ENCODE assay signal across 12 mouse cellular contexts in genomic region chr15:77694687-77695295, GRCm38 (mm10). TPM values are rescaled to one million over a fixed set of nuclear protein-coding genes. Genes with fewer than 3 reads are reported as not detected.
A peak's percentile ranks its signal among the peaks of the same experiment; 100 is the strongest.
DNase-seq lines count a peak whose midpoint lies in the region; ATAC-seq lines count a peak whose summit lies in the region.
"Not testable (repeated sequence)": the region's sequence is repeated elsewhere in the genome, so short reads cannot be mapped to it uniquely, and the experiment has no call there.
"Had no signal": no experiment of that assay in that cellular context is flagged by ENCODE, and none has a peak within 500 bp of the region (broad histone marks: within the 10 kb centered on the region; RNA-seq: fewer than 3 reads in every experiment).

No protein-coding gene starts in this region.

- H3K9ac ChIP-seq in forebrain, embryonic 14.5 days (ENCODE audit: low read length); liver, embryonic 13.5 days: not testable (repeated sequence)

- DNase-seq in 416B (ENCODE audit: low read depth) = peak; percentile 61
- peak; percentile 69 for DNase-seq in T-cell, adult 2 months (ENCODE audit: low spot score)
- peak; percentile 0 for DNase-seq in cerebellum, adult 8-10 months
- peak; percentile 6 for DNase-seq in forebrain, embryonic 14.5 days (ENCODE audit: low spot score)
- DNase-seq in kidney, adult 18-20 months = peak; percentile 27
- peak; percentile 6 for DNase-seq in liver, embryonic 13.5 days
- peak; percentile 16 for DNase-seq in ovary, postnatal 36 days (ENCODE audit: low spot score)
- peak; percentile 82 for DNase-seq in thymus, postnatal 0 days (ENCODE audit: low spot score)

- H3K27ac ChIP-seq in forebrain, embryonic 14.5 days (ENCODE audit: low read depth, low read length); liver, embryonic 13.5 days: not testable (repeated sequence)

- not testable (repeated sequence) for H3K4me2 ChIP-seq in forebrain, embryonic 14.5 days (ENCODE audit: low read length); liver, embryonic 13.5 days

- H3K4me3 ChIP-seq in forebrain, embryonic 14.5 days (ENCODE audit: low read depth, low read length); liver, embryonic 13.5 days (replicated peaks): not testable (repeated sequence)

- H3K4me1 ChIP-seq in forebrain, embryonic 14.5 days (ENCODE audit: control insufficient read depth, insufficient read depth, low read length); liver, embryonic 13.5 days (replicated peaks): not testable (repeated sequence)

- not testable (repeated sequence) for H3K27me3 ChIP-seq in forebrain, embryonic 14.5 days (replicated peaks; ENCODE audit: control insufficient read depth, insufficient read depth, low read length); liver, embryonic 13.5 days

- H3K36me3 ChIP-seq in forebrain, embryonic 14.5 days (ENCODE audit: control insufficient read depth, insufficient read depth, low read length); liver, embryonic 13.5 days: not testable (repeated sequence)

- 43% methylated on average over 11 of the region's 15 CpGs for WGBS in forebrain, embryonic 14.5 days
- 25% methylated on average over 11 of the region's 15 CpGs for WGBS in liver, embryonic 13.5 days (ENCODE audit: insufficient replicate concordance)

- not testable (repeated sequence) for H3K9me3 ChIP-seq in forebrain, embryonic 14.5 days (replicated peaks; ENCODE audit: control insufficient read depth, low read length); liver, embryonic 13.5 days (replicated peaks)

- ATAC-seq in forebrain, embryonic 14.5 days; liver, embryonic 13.5 days (ENCODE audit: low read depth): not testable (repeated sequence)

RNA-seq across cellular contexts. Expression of gene Apol7e, which starts 3.9 kb away (rescaled TPM):
- polyA plus RNA-seq in forebrain, embryonic 14.5 days (2014; fragmentation: Nextera tagmentation; extraction: Ambion mirVana) = not detected in 2 replicates
- polyA plus RNA-seq in liver, embryonic 13.5 days (2015; fragmentation: Nextera tagmentation; extraction: Ambion mirVana) = not detected in 2 replicates
- polyA plus RNA-seq in thymus, postnatal 0 days (2015; fragmentation: Nextera tagmentation; extraction: Ambion mirVana) = 7.2 and 8.1 TPM in 2 replicates
- polyA plus RNA-seq: embryonic facial prominence, embryonic 12.5 days; G1E; hindbrain, embryonic 12.5 days; neural tube, embryonic 14.5 days had no signal

RNA-seq across cellular contexts. Expression of gene Apol9b, which starts 34.0 kb away (rescaled TPM):
- polyA plus RNA-seq in forebrain, embryonic 14.5 days (2014; fragmentation: Nextera tagmentation; extraction: Ambion mirVana) = not detected in 2 replicates
- not detected in 2 replicates for polyA plus RNA-seq in liver, embryonic 13.5 days (2015; fragmentation: Nextera tagmentation; extraction: Ambion mirVana)
- polyA plus RNA-seq in thymus, postnatal 0 days (2015; fragmentation: Nextera tagmentation; extraction: Ambion mirVana) = 1.6 and 2.3 TPM in 2 replicates
- polyA plus RNA-seq: embryonic facial prominence, embryonic 12.5 days; G1E; hindbrain, embryonic 12.5 days had no signal

RNA-seq across cellular contexts. Expression of gene Apol11b, which starts 51.7 kb away (rescaled TPM):
- not detected in 2 replicates for polyA plus RNA-seq in forebrain, embryonic 14.5 days (2014; fragmentation: Nextera tagmentation; extraction: Ambion mirVana)
- polyA plus RNA-seq in liver, embryonic 13.5 days (2015; fragmentation: Nextera tagmentation; extraction: Ambion mirVana) = 10.6 and 12.5 TPM in 2 replicates
- 0.16 and 0.24 TPM in 2 replicates for polyA plus RNA-seq in thymus, postnatal 0 days (2015; fragmentation: Nextera tagmentation; extraction: Ambion mirVana)
- polyA plus RNA-seq: embryonic facial prominence, embryonic 12.5 days; G1E; hindbrain, embryonic 12.5 days; neural tube, embryonic 14.5 days had no signal

Comparison
In these comparisons a context has a peak if more than half of its experiments do, and no peak if none do; other contexts are left out.
1. DNase-seq: peak in every context shown above with its lines; median percentile 82 in thymus, postnatal 0 days; 69 in T-cell, adult 2 months; 61 in 416B; 27 in kidney, adult 18-20 months; 16 in ovary, postnatal 36 days; 6 in forebrain, embryonic 14.5 days; 6 in liver, embryonic 13.5 days; 0 in cerebellum, adult 8-10 months.